Mouse (Mus musculus) kidney, postnatal 10 days (tissue): ENCODE measurements at regions not wholly inside any gene's neighbourhood (a gene's known extent, or its start where the extent isn't known, plus 50 kb on each side); places are given as distances from the start of the nearest gene placed in this dataset.
A peak's percentile ranks its signal among the peaks of the same experiment; 100 is the strongest.

Experiments used
- DNase-seq: peaks from one replicate; pipeline ENCODE4 v3.0.0; 2021; ENCODE audit warnings: mixed read lengths

- DNase-seq = peak; percentile 67
Observed at GRCm38 (mm10) chr1:91742914-91743313, 58.3 kb upstream of the Twist2 start.

DNA sequence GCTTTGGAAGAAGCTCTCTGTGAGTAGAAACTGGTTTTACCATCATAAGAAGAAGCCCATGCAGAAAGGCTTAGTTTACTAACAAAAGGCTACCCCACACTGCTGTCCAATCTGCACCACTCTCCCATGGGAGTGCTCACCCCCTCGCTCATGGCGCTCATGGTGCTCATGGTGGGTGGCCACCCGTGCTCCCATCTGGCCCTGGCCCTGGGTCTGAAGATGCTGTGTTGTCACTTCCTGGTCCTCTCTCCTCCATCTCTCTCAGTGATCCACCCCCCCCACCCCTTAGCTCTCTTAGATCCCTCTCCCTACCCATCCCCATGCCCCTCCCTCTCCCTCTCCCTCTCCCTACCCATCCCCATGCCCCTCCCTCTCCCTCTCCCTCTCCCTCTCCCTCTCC is 57.2 kb upstream of the Twist2 start:
- no peak for DNase-seq

DNA sequence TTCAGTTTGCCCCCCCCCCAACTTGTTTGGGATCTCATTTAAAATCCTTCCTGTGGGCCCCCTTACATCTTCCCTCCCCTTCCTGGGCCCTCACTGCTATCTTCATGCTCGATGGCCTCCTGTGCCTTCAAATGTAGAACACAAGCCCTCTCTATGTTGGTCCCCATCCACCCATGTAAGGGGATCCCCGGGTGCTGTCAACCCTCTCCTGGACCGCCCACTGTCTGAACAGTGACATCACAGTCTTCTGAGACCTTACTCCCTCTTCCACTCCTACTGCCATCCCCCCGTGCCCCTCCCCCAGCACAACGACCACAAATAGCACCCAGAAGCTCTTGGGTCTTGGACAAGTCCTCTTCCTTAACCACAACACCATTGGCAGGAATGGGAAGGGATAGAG is 56.6 kb upstream of the Twist2 start:
- no peak for DNase-seq

DNA sequence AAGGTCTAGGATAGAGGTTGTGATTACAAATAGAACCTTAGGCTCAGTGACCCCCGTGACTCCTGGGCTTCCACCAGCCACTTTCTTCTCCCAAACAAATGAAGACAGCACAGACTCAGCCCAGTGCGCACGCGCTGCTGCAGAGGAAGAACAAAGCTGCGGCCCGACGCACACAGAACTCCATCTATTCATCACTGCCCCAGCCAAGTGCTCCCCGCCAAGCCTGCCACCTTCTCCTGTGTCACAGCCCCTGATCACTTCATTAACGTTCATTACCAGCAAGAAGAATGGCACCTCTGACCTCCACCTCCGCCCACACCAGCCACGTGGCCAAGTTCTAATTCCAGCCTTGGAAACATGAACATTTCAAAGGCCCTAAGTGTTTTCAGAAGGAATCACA is 53.7 kb upstream of the Twist2 start:
- DNase-seq = no peak
